In genomic region chr2:37704141-37704760, GRCm38 (mm10) we compare ENCODE assay signal across 8 mouse cellular contexts. TPM values are rescaled to one million over a fixed set of nuclear protein-coding genes. Genes with fewer than 3 reads are reported as not detected.
A peak's percentile ranks its signal among the peaks of the same experiment; 100 is the strongest.
DNase-seq lines count a peak whose midpoint lies in the region; ATAC-seq and TF ChIP-seq lines count a peak whose summit lies in the region.

No protein-coding gene starts in this region.

- ATAC-seq in heart, postnatal 0 days (ENCODE audit: insufficient read depth, low read depth), result no peak
- ATAC-seq in limb, embryonic 14.5 days (ENCODE audit: low FRiP score, low read depth), result no peak
- no peak for ATAC-seq in stomach, embryonic 16.5 days (ENCODE audit: insufficient read depth, low FRiP score)

- H3K9ac ChIP-seq in heart, postnatal 0 days (replicated peaks; ENCODE audit: low read depth, low read length), result peak overlapping the region; percentile 95
- peak overlapping the region; percentile 88; the same call in 1 of the 2 replicates for H3K9ac ChIP-seq in limb, embryonic 14.5 days (ENCODE audit: low read depth, low read length, severe bottlenecking)
- peak overlapping the region; percentile 91 for H3K9ac ChIP-seq in stomach, embryonic 16.5 days (ENCODE audit: low read length)

- H3K36me3 ChIP-seq in heart, postnatal 0 days (replicated peaks; ENCODE audit: control insufficient read depth, insufficient read depth, low read length), result no peaks in the 10 kb centered on the region
- no peaks in the 10 kb centered on the region for H3K36me3 ChIP-seq in limb, embryonic 14.5 days (ENCODE audit: control insufficient read depth, insufficient read depth, low read length)
- no peaks in the 10 kb centered on the region for H3K36me3 ChIP-seq in stomach, embryonic 16.5 days (ENCODE audit: control insufficient read depth, insufficient read depth, low read length)

- no peak for DNase-seq in left cerebral cortex, adult 2 months (ENCODE audit: extremely low spot score in 1 of 2, low spot score in 2 of 2)
- no peak for DNase-seq in left cerebral cortex, postnatal 36 days (ENCODE audit: low spot score in 2 of 2)
- peak; percentile 36 to 43 for DNase-seq in cerebellum, adult 2 months
- DNase-seq in heart, postnatal 0 days (ENCODE audit: low spot score), result peak; percentile 5
- DNase-seq in limb, embryonic 14.5 days (ENCODE audit: low spot score), result no peak
- no peak for DNase-seq in yolk sac, embryonic 10.5 days (ENCODE audit: low spot score)
- no peak for DNase-seq in gastrocnemius, postnatal 4 days (ENCODE audit: low spot score in 2 of 2)

- peak overlapping the region; percentile 91 for H3K4me2 ChIP-seq in heart, postnatal 0 days (ENCODE audit: low read depth, low read length)
- H3K4me2 ChIP-seq in limb, embryonic 14.5 days (replicated peaks; ENCODE audit: low read depth, low read length, severe bottlenecking), result peak overlapping the region; percentile 72
- peak overlapping the region; percentile 76 for H3K4me2 ChIP-seq in stomach, embryonic 16.5 days (ENCODE audit: low read depth, low read length)

- 5% methylated on average over 4 of the region's 4 CpGs for WGBS in cerebellum, adult 2 months
- 18% methylated on average over 4 of the region's 4 CpGs for WGBS in heart, postnatal 0 days
- 12% methylated on average over 4 of the region's 4 CpGs for WGBS in limb, embryonic 14.5 days
- WGBS in stomach, embryonic 16.5 days, result 19% methylated on average over 4 of the region's 4 CpGs

- TF ChIP-seq CTCF in left cerebral cortex, adult 2 months (IDR thresholded peaks at IDR 0.05), result no peak
- no peak for TF ChIP-seq CTCF in cerebellum, adult 2 months (IDR thresholded peaks at IDR 0.05; ENCODE audit: borderline replicate concordance, insufficient read depth, low read depth, low read length)
- TF ChIP-seq CTCF in heart, postnatal 0 days (IDR thresholded peaks at IDR 0.05; ENCODE audit: low read depth), result no peak

- no peak for TF ChIP-seq EP300 in heart, postnatal 0 days (IDR thresholded peaks at IDR 0.05; ENCODE audit: low read depth)

- no peaks in the 10 kb centered on the region for H3K9me3 ChIP-seq in heart, postnatal 0 days (replicated peaks; ENCODE audit: control insufficient read depth, low read length)
- no peaks in the 10 kb centered on the region for H3K9me3 ChIP-seq in limb, embryonic 14.5 days (ENCODE audit: control insufficient read depth, low read length)
- no peaks in the 10 kb centered on the region for H3K9me3 ChIP-seq in stomach, embryonic 16.5 days (replicated peaks; ENCODE audit: control insufficient read depth, low read length)

- peaks cover 6% of the 10 kb centered on the region; the same call in 1 of the 2 replicates for H3K4me1 ChIP-seq in cerebellum, adult 2 months (ENCODE audit: control insufficient read depth, insufficient read depth, low read length)
- peaks cover 13% of the 10 kb centered on the region; the same call in 1 of the 2 replicates for H3K4me1 ChIP-seq in heart, postnatal 0 days (ENCODE audit: control insufficient read depth, insufficient read depth)
- peaks cover 9% of the 10 kb centered on the region for H3K4me1 ChIP-seq in limb, embryonic 14.5 days (ENCODE audit: control insufficient read depth, insufficient read depth, low read length)
- H3K4me1 ChIP-seq in stomach, embryonic 16.5 days (ENCODE audit: control insufficient read depth, insufficient read depth, low read length), result peaks cover 12% of the 10 kb centered on the region

- H3K27ac ChIP-seq in left cerebral cortex, adult 2 months, result peak overlapping the region; percentile 98
- H3K27ac ChIP-seq in cerebellum, adult 2 months (ENCODE audit: insufficient read depth, low read length), result peak overlapping the region; percentile 100
- peak overlapping the region; percentile 96 for H3K27ac ChIP-seq in heart, postnatal 0 days (ENCODE audit: low read depth)
- H3K27ac ChIP-seq in limb, embryonic 14.5 days (replicated peaks; ENCODE audit: low read depth, low read length), result 0 out of 2 replicates have a peak overlapping the region, but pooled peaks have one; percentile 92
- H3K27ac ChIP-seq in stomach, embryonic 16.5 days (ENCODE audit: low read length), result peak overlapping the region; percentile 88; the same call in 1 of the 2 replicates

- no peak for TF ChIP-seq POLR2A in cerebellum, adult 2 months (IDR thresholded peaks at IDR 0.05; ENCODE audit: borderline replicate concordance, insufficient read depth, low read length)
- no peak for TF ChIP-seq POLR2A in limb, embryonic 14.5 days (IDR thresholded peaks at IDR 0.05; ENCODE audit: borderline replicate concordance, extremely low read depth, insufficient read depth, insufficient read length)

- H3K27me3 ChIP-seq in cerebellum, adult 2 months (ENCODE audit: control insufficient read depth, insufficient read depth, low read length), result no peaks in the 10 kb centered on the region
- H3K27me3 ChIP-seq in heart, postnatal 0 days (ENCODE audit: control insufficient read depth, insufficient read depth, low read length), result no peaks in the 10 kb centered on the region
- H3K27me3 ChIP-seq in limb, embryonic 14.5 days (ENCODE audit: control insufficient read depth, insufficient read depth, low read length), result no peaks in the 10 kb centered on the region
- no peaks in the 10 kb centered on the region for H3K27me3 ChIP-seq in stomach, embryonic 16.5 days (ENCODE audit: control insufficient read depth, insufficient read depth, low read length)

- intact Hi-C loops in left cerebral cortex, adult 2 months (cut with DNase I), result no loop called here
- intact Hi-C loops in left cerebral cortex, postnatal 36 days (cut with DNase I), result loop anchor here (5.0 kb wide), 1 partner anchor 33 kb away; no protein-coding TSS in a partner anchor

- H3K4me3 ChIP-seq in left cerebral cortex, adult 2 months, result peak overlapping the region; percentile 77
- peak overlapping the region; percentile 97 for H3K4me3 ChIP-seq in cerebellum, adult 2 months (replicated peaks; ENCODE audit: insufficient read depth, low read depth, low read length)
- H3K4me3 ChIP-seq in heart, postnatal 0 days (ENCODE audit: low read depth, low read length), result peak overlapping the region; percentile 95
- peak overlapping the region; percentile 92 for H3K4me3 ChIP-seq in limb, embryonic 14.5 days (replicated peaks; ENCODE audit: low read length)
- peak overlapping the region; percentile 88 for H3K4me3 ChIP-seq in stomach, embryonic 16.5 days (replicated peaks; ENCODE audit: low read length)

RNA-seq across cellular contexts. Expression of gene Strbp, which starts 0.6 kb away (rescaled TPM):
- total RNA-seq in left cerebral cortex, adult 2 months (2021), result 100 to 1,000 TPM; 292 to 322 TPM
- total RNA-seq in left cerebral cortex, postnatal 36 days (2021), result 100 to 1,000 TPM; 282 to 292 TPM
- polyA plus RNA-seq in cerebellum, adult 2 months (2012; rRNA removed), result 49.5 and 50.6 TPM in 2 replicates
- total RNA-seq in heart, postnatal 0 days (2014; rRNA removed; ENCODE audit: low replicate concordance), result 6.7 and 8.4 TPM in 2 replicates
- 11.4 and 11.5 TPM in 2 replicates for polyA plus RNA-seq in heart, postnatal 0 days (2015; fragmentation: Nextera tagmentation; extraction: Ambion mirVana)
- polyA plus RNA-seq in limb, embryonic 14.5 days (2012; rRNA removed), result 16.7 and 23.5 TPM in 2 replicates
- 33.2 and 35.0 TPM in 2 replicates for polyA plus RNA-seq in limb, embryonic 14.5 days (2014; fragmentation: Nextera tagmentation; extraction: Ambion mirVana)
- polyA plus RNA-seq in stomach, embryonic 16.5 days (2015; fragmentation: Nextera tagmentation; extraction: Ambion mirVana), result 24.6 and 27.3 TPM in 2 replicates
- 10 to 100 TPM; 21.3 to 29.9 TPM for total RNA-seq in gastrocnemius, postnatal 4 days (2021)

Comparison
In these comparisons a context has a peak if more than half of its experiments do, and no peak if none do; other contexts are left out.
1. DNase-seq: peak in cerebellum, adult 2 months (2 of 2) and heart, postnatal 0 days (single experiment); none in left cerebral cortex, adult 2 months (0 of 2), left cerebral cortex, postnatal 36 days (0 of 2), limb, embryonic 14.5 days (single experiment), yolk sac, embryonic 10.5 days (single experiment) and gastrocnemius, postnatal 4 days (0 of 2).
2. RNA of gene Strbp, which starts 0.6 kb away (total RNA-seq): 292 to 322 TPM in left cerebral cortex, adult 2 months and 282 to 292 TPM in left cerebral cortex, postnatal 36 days; 21.3 to 29.9 TPM in gastrocnemius, postnatal 4 days and 6.7 to 8.4 TPM in heart, postnatal 0 days; every median in the first group is over 4 times any median in the second.
3. Peak in every context shown above with its lines, with median percentiles within 50 percentile points of each other: H3K27ac ChIP-seq, H3K4me3 ChIP-seq, H3K4me2 ChIP-seq and H3K9ac ChIP-seq.